Mouse (Mus musculus): Measurements from ENCODE around the gene Ice2.

DNA sequence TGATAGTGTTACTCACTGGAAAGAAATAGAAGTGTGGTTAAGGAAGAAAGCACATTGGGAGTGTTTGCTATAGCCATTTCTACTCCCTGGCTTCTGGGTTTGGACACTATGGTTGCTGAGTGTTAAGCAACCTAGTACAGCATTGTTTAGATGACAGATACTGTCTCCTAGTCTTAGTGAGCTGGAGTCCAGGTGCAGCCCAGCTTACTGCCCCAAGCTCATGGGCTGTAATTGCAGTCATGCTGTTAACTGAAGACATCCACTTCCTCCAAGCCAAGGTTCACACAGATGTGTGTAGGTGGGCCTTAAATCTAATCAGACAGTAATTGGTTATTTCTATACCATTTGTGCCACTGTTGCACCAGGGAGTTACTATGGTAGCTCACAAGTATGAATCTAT is 38.0 kb downstream of the Ice2 start:
- TF ChIP-seq ZNF384 (IDR thresholded peaks at IDR 0.05; ENCODE audit: low read depth, low read length) (no peak), MAFK (IDR thresholded peaks at IDR 0.05; ENCODE audit: insufficient read depth, low read depth, low read length) (no peak), CHD2 (IDR thresholded peaks at IDR 0.05; ENCODE audit: low read depth, low read length) (no peak)
